Mouse (Mus musculus): ENCODE results near the gene Tnip1. TPM values are rescaled to one million over a fixed set of nuclear protein-coding genes. Genes with fewer than 3 reads are reported as not detected.
A peak's percentile ranks its signal among the peaks of the same experiment; 100 is the strongest.
"Not testable (repeated sequence)": the region's sequence is repeated elsewhere in the genome, so short reads cannot be mapped to it uniquely, and the experiment has no call there.

Tnip1 gene
- polyA plus RNA-seq, 1 experiment from 2014 or later, result 16.9 TPM

- H3K36me3 ChIP-seq, result no peaks in the 10 kb centered on the region
- no peaks in the 10 kb centered on the region for H3K9me3 ChIP-seq
- H3K27ac ChIP-seq, result no peak within 1 kb of the TSS
- no peaks in the 10 kb centered on the region for H3K27me3 ChIP-seq (replicated peaks)
- WGBS, result 18% methylated on average over 45 of the region's 45 CpGs
- H3K9ac ChIP-seq, result peak within 1 kb of the TSS; percentile 56
- peak within 1 kb of the TSS; percentile 84 for H3K4me2 ChIP-seq (replicated peaks)
- peak within 1 kb of the TSS; percentile 52 for H3K4me3 ChIP-seq
- peak; percentile 89 for ATAC-seq (ENCODE audit: low FRiP score, low read depth)
- H3K4me1 ChIP-seq, result peaks cover 18% of the 10 kb centered on the region; the same call in 1 of the 2 replicates
Measured at GRCm38 (mm10) chr11:54902333-54903323, 60.1 kb downstream of the Tnip1 start, which contains the start of gene Gpx3. TSS of gene Gpx3 (plus strand) at chr11:54902453.

GRCm38 (mm10) chr11:54899657-54900056 lies 63.1 kb downstream of the Tnip1 start:
- no peak for ATAC-seq (ENCODE audit: low FRiP score, low read depth)
- Histone ChIP-seq H3K9me3 (no peaks in the 10 kb centered on the region), H3K4me2 (replicated peaks) (no peak overlapping the region), H3K27me3 (replicated peaks) (no peaks in the 10 kb centered on the region), H3K4me3 (no peak overlapping the region), H3K9ac (no peak overlapping the region), H3K36me3 (no peaks in the 10 kb centered on the region), H3K4me1 (peaks cover 17% of the 10 kb centered on the region; the same call in 1 of the 2 replicates), H3K27ac (no peak overlapping the region)
- WGBS, result 80% methylated on average over 4 of the region's 4 CpGs

- 20% methylated on average over 5 of the region's 5 CpGs for WGBS
- Histone ChIP-seq H3K9ac (no peak overlapping the region), H3K27me3 (replicated peaks) (no peaks in the 10 kb centered on the region), H3K27ac (no peak overlapping the region), H3K4me1 (peaks cover 3% of the 10 kb centered on the region; the same call in 1 of the 2 replicates), H3K4me3 (no peak overlapping the region), H3K36me3 (no peaks in the 10 kb centered on the region), H3K9me3 (no peaks in the 10 kb centered on the region), H3K4me2 (replicated peaks) (no peak overlapping the region)
- ATAC-seq (ENCODE audit: low FRiP score, low read depth), result no peak
Measured at GRCm38 (mm10) chr11:54897470-54897869, 65.2 kb downstream of the Tnip1 start.

GRCm38 (mm10) chr11:54896646-54897045 lies 66.1 kb downstream of the Tnip1 start:
- H3K36me3 ChIP-seq; H3K9ac ChIP-seq; H3K27ac ChIP-seq; ATAC-seq (ENCODE audit: low FRiP score, low read depth); H3K4me2 ChIP-seq (replicated peaks); H3K4me1 ChIP-seq; H3K27me3 ChIP-seq (replicated peaks); H3K4me3 ChIP-seq; H3K9me3 ChIP-seq: not testable (repeated sequence)
- 90% methylated on average over 3 of the region's 3 CpGs for WGBS

- Histone ChIP-seq H3K27me3 (replicated peaks) (no peaks in the 10 kb centered on the region), H3K4me2 (replicated peaks) (no peak overlapping the region), H3K27ac (no peak overlapping the region), H3K4me1 (no peaks in the 10 kb centered on the region), H3K9me3 (no peaks in the 10 kb centered on the region), H3K9ac (no peak overlapping the region), H3K36me3 (no peaks in the 10 kb centered on the region), H3K4me3 (no peak overlapping the region)
- no peak for ATAC-seq (ENCODE audit: low FRiP score, low read depth)
- 43% methylated on average over 9 of the region's 9 CpGs for WGBS
Measured at GRCm38 (mm10) chr11:54894589-54894988, 68.1 kb downstream of the Tnip1 start.

GRCm38 (mm10) chr11:54892091-54892490 lies 70.6 kb downstream of the Tnip1 start:
- Histone ChIP-seq H3K4me3 (no peak overlapping the region), H3K27ac (no peak overlapping the region), H3K9ac (no peak overlapping the region), H3K4me2 (replicated peaks) (no peak overlapping the region), H3K9me3 (no peaks in the 10 kb centered on the region), H3K36me3 (no peaks in the 10 kb centered on the region), H3K27me3 (replicated peaks) (no peaks in the 10 kb centered on the region), H3K4me1 (no peaks in the 10 kb centered on the region)
- WGBS, result 50% methylated on average over 7 of the region's 7 CpGs
- no peak for ATAC-seq (ENCODE audit: low FRiP score, low read depth)

- no peaks in the 10 kb centered on the region for H3K36me3 ChIP-seq
- no peak overlapping the region for H3K4me3 ChIP-seq
- H3K9ac ChIP-seq, result no peak overlapping the region
- no peak overlapping the region for H3K27ac ChIP-seq
- no peak overlapping the region for H3K4me2 ChIP-seq (replicated peaks)
- 82% methylated on average over 5 of the region's 5 CpGs for WGBS
- ATAC-seq (ENCODE audit: low FRiP score, low read depth), result no peak
- no peaks in the 10 kb centered on the region for H3K4me1 ChIP-seq
- no peaks in the 10 kb centered on the region for H3K27me3 ChIP-seq (replicated peaks)
- no peaks in the 10 kb centered on the region for H3K9me3 ChIP-seq
Measured at GRCm38 (mm10) chr11:54891341-54891740, 71.4 kb downstream of the Tnip1 start.

- Histone ChIP-seq H3K4me3 (no peak overlapping the region), H3K4me1 (peaks cover 6% of the 10 kb centered on the region; the same call in 1 of the 2 replicates), H3K9me3 (no peaks in the 10 kb centered on the region), H3K9ac (no peak overlapping the region), H3K36me3 (no peaks in the 10 kb centered on the region), H3K27ac (no peak overlapping the region), H3K27me3 (replicated peaks) (no peaks in the 10 kb centered on the region), H3K4me2 (replicated peaks) (no peak overlapping the region)
- 83% methylated on average over 6 of the region's 6 CpGs for WGBS
- ATAC-seq (ENCODE audit: low FRiP score, low read depth), result no peak
Measured at GRCm38 (mm10) chr11:54887927-54888326, 74.8 kb downstream of the Tnip1 start.

GRCm38 (mm10) chr11:54885406-54885805 lies 77.3 kb downstream of the Tnip1 start:
- no peak overlapping the region for H3K4me3 ChIP-seq
- no peak overlapping the region for H3K4me2 ChIP-seq (replicated peaks)
- H3K9ac ChIP-seq, result no peak overlapping the region
- no peak overlapping the region for H3K27ac ChIP-seq
- WGBS, result 75% methylated on average over 2 of the region's 2 CpGs
- no peaks in the 10 kb centered on the region for H3K27me3 ChIP-seq (replicated peaks)
- no peak for ATAC-seq (ENCODE audit: low FRiP score, low read depth)
- no peaks in the 10 kb centered on the region for H3K36me3 ChIP-seq
- peaks cover 11% of the 10 kb centered on the region; the same call in 1 of the 2 replicates for H3K4me1 ChIP-seq
- no peaks in the 10 kb centered on the region for H3K9me3 ChIP-seq

GRCm38 (mm10) chr11:54884937-54885336 lies 77.8 kb downstream of the Tnip1 start:
- peaks cover 11% of the 10 kb centered on the region; the same call in 1 of the 2 replicates for H3K4me1 ChIP-seq
- no peak overlapping the region for H3K9ac ChIP-seq
- 4% methylated on average over 5 of the region's 5 CpGs for WGBS
- no peak overlapping the region for H3K4me3 ChIP-seq
- H3K4me2 ChIP-seq (replicated peaks), result no peak overlapping the region
- H3K36me3 ChIP-seq, result no peaks in the 10 kb centered on the region
- no peaks in the 10 kb centered on the region for H3K27me3 ChIP-seq (replicated peaks)
- H3K27ac ChIP-seq, result no peak overlapping the region
- no peak for ATAC-seq (ENCODE audit: low FRiP score, low read depth)
- H3K9me3 ChIP-seq, result no peaks in the 10 kb centered on the region

GRCm38 (mm10) chr11:54884197-54884828 lies 78.4 kb downstream of the Tnip1 start:
- 68% methylated on average over 5 of the region's 5 CpGs for WGBS
- H3K27me3 ChIP-seq (replicated peaks), result no peaks in the 10 kb centered on the region
- H3K4me3 ChIP-seq, result no peak overlapping the region
- no peaks in the 10 kb centered on the region for H3K9me3 ChIP-seq
- H3K27ac ChIP-seq, result no peak overlapping the region
- no peak overlapping the region for H3K9ac ChIP-seq
- no peak overlapping the region for H3K4me2 ChIP-seq (replicated peaks)
- H3K36me3 ChIP-seq, result no peaks in the 10 kb centered on the region
- no peak for ATAC-seq (ENCODE audit: low FRiP score, low read depth)
- peaks cover 11% of the 10 kb centered on the region; the same call in 1 of the 2 replicates for H3K4me1 ChIP-seq

GRCm38 (mm10) chr11:54882671-54883070 lies 80.0 kb downstream of the Tnip1 start:
- ATAC-seq (ENCODE audit: low FRiP score, low read depth), result no peak
- no peak overlapping the region for H3K9ac ChIP-seq
- 41% methylated on average over 8 of the region's 8 CpGs for WGBS

More at GRCm38 (mm10) chr11:54882671-54883070, 80.0 kb downstream of the Tnip1 start:
- Histone ChIP-seq H3K36me3 (no peaks in the 10 kb centered on the region), H3K4me3 (no peak overlapping the region), H3K27ac (no peak overlapping the region), H3K4me1 (peaks cover 11% of the 10 kb centered on the region; the same call in 1 of the 2 replicates), H3K4me2 (replicated peaks) (no peak overlapping the region), H3K27me3 (replicated peaks) (no peaks in the 10 kb centered on the region), H3K9me3 (no peaks in the 10 kb centered on the region)

Data from neural tube, embryonic 12.5 days (tissue).